Mouse (Mus musculus) kidney, adult 9 months (tissue): ENCODE results near the gene Cxcr4.

ENCODE experiments used
- DNase-seq: peaks from one replicate; pipeline ENCODE4 v3.0.0; 2022

Cxcr4 gene

DNA sequence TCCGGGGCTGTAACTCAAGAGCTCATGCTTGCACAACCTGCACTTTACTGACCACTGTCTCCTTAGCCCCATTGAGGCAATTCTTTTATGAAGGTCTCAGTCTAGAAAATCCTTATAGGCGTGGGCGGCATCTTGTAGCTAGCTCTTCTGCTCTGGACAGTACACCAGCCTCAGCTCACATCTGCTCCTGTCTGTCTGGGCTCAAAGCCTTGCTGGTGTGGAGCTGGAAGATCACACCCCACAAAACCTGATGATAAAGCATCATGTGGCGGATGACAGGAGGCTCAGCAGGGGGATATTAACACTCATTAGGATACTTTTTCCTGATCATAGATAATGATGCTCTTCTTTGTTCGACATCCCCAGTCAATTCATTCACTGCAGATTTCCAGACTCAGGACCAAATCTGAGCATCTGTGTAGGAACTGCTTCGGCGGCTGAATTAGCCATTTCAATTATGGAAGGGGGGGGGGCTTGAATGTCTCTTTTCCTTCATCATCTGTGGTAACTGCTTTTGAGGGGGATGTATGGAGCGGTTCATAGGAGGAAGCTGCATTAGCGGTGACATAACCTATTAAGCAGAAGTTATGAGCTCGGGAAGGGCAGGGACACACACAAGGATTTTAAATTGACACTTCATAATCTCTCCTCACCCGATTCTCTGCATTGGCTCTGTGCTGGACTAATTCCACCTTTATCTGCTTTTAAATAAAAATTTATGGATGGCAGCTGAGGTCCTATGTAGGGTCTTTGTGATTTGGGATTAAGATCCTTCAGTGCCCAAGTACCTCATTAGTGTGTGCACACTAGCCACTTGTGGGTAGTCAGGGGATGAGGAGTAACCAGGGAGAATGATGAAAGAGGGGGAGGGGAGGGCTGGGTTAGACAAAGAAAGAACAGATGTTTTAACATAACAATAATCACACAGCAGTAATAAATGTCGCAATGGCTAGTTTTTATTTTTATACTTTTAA is 24.6 kb downstream of the Cxcr4 start:
- no peak for DNase-seq

DNA sequence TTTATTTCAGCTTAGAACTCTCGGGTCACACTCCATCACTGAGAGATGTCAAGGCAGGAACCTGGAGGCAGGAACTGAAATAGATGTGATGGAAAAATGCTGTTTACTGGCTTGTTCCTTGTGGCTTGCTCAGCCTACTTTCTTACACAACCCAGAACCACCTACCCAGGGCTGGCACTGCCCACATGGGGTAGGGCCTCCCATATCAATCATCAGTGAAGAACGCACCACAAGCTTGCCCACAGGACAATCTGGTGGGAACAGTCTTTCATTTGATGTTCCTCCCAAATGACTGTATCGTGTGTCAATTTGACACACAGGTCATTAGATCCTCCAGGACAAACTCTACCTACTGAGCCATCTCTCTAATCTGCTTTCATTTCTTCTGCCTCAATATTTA is 28.2 kb downstream of the Cxcr4 start:
- no peak for DNase-seq

DNA sequence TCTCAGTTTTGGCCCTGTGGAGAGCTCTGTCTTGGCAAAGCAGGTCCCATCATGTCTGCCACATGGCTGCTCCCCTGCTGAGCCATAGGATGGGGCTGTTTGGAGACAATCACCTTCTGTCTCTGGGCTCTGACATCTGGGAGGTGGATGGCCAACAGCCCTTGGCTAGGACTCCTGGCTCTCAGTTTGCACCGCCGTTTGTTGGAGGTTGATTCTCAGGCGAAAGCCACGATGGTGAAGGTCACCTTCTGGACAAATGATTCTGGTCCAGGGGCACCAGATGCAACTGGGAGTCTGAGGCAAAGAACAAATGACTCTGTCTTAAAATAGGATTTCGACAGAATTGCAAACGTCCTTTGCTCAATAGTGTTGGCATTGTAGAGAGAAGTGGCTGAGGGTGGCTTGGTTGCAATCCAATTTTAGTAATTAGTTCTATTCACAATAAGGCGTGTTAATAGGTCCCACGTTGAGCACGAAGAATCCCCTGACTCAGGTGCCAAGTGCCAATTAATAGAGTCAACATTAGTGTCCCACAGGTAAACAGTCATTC is 30.7 kb downstream of the Cxcr4 start:
- DNase-seq: no peak

DNA sequence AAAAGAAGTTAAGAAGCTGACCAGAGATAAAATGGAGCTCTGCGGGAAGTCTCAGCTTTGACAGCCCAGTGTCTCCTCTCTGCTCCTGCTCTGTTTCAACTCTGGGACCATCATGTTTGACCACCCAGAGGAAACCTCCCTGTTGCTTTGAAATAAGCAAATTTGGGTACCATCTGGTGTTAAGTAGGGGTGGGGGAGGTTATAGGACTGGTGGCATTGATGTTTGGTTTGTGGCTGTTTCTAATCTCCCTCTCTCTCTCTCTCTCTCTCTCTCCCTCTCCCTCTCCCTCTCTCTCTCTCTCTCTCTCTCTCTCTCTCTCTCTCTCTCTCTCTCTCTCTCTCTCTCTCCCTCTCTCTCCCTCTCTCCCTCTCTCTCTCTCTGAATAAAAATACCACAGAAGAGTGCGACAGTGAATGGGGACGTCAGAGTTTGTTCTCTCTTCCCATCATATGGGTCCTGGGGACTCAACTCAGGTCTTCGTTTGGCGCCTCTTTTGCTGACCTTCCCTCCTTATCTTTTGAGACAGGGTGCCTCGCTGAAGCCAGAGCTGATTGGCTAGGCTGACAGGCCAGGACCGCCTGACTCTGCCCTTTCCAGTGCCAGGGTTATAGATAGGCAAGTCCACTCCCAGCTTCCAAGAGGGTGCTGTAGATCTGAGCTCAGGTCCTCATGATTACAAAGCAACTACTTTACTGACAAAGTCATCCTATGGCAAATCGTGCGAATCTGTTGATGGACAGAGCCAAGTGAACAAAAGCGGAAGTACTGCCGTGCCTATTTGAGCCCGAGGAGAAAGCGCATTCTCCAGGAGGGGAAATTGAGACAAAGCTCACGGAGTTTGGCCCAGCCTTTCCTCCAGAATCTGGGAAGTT is 31.4 kb downstream of the Cxcr4 start:
- no peak for DNase-seq

DNA sequence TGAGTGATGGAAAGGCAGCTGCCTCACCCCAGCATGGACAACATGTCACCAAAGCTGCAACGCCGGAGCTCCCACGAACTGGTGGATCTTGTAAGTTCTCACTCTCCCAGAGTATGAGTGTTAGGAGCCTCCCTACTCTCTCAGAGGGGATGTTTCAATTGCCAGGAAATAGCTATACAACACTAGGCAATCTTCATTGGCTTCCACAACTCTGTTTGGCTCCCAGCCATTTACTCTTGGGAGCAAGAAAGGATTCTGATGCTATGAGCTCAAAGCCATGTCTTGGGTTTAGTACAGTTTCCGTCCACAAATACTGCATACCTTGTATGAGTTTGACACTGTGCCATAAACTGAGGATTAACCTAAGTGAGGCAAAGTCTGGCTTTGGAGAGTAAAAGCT is 34.1 kb downstream of the Cxcr4 start:
- no peak for DNase-seq

DNA sequence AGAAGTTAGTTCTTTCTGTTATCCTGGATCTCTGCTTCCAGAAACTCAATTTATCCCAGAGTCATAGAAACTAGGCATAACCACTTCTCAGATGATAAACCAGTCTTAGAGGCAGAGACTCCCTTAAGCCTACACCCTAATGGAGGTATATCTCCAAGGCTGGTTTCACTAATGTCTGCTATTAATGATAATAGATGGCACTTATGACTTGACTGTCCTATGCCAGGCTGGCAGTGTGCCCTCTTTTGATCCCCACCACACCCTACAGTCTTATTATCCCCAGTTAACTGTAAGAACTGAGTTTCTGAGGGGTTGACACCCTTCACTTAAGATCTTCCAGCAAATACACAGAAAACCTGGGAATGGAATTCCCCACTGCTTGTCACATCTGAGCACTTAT is 39.5 kb downstream of the Cxcr4 start:
- no peak for DNase-seq

DNA sequence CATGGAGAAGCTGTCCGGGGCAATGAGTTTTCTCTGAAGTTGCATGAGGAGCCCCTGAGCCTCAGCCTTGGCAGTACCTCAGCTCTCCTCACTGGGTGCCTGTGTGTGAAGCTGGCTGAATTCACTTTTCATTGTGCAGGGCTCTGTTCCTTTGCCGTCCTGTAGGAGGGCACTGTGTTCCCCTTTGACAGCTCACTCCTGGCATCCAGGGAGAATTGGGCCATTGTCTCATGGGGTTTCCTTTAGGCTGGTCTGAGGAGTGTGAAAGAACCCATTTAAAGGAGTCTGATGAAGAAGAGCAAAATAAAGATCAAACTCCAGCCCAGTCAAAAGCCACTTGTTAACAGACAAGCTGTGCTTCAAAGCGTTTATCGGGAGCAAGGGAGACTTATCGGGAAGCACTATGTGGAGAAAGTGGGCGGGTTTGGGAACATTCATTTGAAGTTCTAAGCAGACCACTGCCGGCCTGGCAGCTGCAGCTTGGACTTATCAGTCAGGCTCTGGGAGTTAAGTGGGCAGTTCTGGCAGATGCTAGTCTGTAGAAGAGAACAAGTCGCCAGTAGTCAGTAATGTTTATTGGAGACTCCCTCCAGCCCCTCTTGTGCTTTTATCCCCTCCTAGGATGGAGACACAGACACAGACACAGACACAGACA is 40.2 kb downstream of the Cxcr4 start:
- DNase-seq: no peak

DNA sequence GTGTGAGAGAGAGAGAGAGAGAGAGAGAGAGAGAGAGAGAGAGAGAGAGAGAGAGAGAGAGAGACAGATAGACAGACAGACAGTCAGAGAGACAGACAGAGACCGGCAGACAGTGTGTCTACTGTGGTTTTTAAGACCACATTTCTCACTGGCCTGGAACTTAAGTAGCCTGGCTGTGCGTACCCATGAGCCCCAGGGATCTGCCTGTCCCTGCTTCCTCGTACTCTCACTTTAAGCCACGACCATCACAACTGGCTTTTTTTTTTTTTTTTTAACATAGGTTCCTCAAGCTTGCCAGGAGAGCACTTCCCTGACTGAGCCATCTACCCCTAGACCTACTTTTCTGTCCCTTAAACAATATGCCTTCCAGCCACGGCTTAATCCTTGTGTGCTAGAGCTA is 42.7 kb downstream of the Cxcr4 start:
- DNase-seq: no peak

DNA sequence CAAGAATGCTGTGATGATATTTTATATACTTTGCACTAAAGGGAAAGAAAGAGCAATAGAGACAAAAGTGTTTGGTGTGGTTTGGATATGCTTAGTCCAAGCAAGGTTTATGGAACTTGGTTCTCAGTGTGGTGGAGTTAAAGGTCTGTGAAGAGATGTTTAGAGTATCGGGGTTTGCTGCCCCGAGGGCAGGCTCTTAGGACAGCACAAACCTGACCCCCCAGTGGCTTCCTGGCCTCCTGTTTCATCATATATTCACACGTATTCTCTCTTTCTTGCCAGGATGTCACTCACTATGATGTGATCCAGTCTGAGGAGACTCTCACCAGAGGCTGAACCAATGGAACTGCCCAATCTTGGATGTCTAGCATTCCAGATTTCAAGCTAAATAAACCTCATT is 43.1 kb downstream of the Cxcr4 start:
- no peak for DNase-seq

DNA sequence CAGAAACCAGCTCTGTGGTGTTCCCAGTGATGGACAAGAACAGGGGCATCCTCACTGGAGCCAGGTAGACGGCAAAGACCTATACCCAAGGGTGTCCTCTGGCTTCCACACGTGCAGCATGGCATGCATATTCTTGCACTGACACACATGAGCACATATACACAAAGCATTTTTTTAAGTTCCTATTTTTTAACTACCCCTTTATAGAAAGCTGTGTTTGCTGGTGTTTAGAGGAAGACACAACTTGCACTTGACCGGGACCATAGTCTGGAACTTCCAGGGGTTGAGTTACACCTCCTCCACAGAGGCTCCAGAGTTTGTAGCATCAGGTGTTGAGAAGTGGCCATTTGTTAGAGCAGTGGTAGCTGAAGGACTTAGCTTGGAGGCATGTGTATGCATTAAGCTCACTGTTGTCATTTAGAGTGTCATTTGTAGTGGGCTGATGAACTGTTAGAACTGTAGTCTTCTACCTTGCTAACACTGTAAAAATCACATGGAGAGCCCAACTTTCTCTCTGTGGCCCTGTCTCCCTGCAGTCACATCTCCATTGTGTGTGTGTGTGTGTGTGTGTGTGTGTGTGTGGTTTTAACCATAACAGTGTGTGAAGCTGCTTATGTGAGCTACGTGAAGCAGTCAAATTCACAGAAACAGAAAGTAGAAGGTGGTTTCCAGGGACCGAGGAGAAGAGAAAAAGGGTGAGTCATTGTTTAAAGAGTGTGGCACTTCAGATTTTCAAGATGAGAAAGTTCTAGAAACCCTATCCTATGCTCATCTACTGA is 43.7 kb downstream of the Cxcr4 start:
- no peak for DNase-seq

DNA sequence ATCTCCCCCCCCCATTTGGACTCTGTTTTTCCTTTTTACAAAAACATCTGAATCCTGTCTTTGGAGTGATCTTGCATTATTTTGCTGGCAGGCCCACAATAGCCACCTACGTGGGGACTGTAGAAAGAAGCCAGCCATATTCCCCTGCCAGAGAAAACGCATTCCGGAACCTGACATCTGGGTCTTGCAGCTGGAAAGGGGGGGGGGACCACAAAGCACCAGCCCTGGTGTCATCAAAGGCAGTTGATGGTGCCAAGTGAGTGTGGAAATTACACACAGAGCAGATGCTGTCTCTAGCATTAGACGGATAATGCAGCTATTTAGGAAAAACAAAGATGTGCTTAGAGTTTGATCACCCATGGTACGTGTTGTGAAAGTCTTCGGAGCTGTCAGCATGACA is 46.4 kb downstream of the Cxcr4 start:
- no peak for DNase-seq

DNA sequence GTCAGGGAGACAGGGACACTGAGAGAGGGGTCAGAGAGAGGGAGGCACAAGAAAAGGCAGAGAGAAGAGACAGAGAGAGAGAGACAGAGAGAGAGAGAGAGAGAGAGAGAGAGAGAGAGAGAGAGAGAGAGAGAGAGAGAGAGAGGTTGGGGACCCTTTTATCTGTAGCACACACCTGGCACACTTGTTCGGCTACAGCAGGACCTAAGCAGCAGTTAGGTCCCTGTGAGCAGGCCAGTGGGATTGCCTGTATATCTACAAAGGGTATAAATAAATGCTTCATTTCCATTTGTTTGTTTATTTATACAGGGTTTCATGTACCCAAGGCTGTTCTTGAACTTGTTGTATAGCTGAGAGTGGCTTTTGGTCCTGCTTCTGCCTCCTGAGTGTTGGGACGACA is 49.0 kb downstream of the Cxcr4 start:
- DNase-seq: no peak

DNA sequence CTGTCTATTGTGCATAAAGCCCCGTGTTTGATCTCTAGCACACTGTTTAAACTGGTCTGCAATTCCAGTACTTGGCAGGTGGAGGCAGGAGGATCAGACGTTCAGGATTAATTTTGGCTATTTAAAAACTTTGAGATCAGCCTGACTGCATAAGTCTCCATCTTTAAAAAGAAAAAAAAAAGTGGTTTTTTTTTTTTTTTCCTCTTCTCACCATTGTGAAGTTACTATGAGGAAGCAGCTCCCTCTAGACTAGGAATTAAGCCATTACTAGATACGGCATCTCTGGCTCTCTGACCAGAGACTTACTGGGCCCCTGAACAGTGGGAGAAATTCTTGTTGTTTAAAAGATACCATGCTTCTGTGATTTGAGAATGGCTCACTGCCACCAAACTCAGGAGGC is 49.5 kb downstream of the Cxcr4 start:
- no peak for DNase-seq

DNA sequence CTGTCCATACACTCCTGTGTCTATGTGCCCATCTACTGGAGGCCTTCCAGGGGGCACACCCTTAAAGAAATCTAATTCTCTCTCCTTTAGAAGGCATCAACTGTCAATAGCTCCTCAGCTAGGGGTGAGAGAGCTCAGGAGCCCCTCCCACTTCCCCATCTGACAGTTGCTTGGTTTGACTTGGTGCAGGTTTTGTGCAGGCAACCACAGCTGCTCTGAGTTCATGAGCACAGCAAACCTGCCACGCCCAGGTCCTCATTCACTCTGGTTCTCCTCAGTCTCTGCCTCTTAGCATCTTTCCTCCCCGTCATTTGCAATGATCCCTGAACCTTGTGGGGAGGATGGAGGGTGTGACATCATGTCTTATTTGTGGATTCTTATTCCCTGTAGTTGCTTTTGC is 51.9 kb downstream of the Cxcr4 start:
- no peak for DNase-seq

DNA sequence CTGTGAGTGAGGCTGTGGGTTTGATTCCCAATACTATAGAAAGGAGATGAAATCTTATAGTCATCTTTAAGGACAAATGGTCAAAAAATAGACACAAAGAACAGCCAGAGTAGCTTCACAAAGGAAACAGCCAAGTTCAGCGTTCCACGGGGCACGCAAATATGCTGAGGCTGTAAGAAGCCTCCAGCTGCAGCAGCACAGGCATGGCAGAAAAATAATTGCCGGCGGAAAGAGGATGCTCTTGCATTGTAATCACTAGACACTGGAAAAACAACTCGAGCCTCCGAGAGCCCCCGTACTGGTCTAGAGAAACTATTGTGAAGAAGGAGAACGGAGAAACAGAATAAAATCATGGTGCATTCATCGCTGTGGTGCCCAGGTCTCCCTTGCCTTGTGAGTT is 52.5 kb downstream of the Cxcr4 start:
- no peak for DNase-seq
